ENCODE assay signal across 9 mouse cellular contexts in genomic region chr3:121886870-121887605, GRCm38 (mm10).
A peak's percentile ranks its signal among the peaks of the same experiment; 100 is the strongest.
DNase-seq lines count a peak whose midpoint lies in the region; ATAC-seq and TF ChIP-seq lines count a peak whose summit lies in the region.
"Had no signal": no experiment of that assay in that cellular context is flagged by ENCODE, and none has a peak within 500 bp of the region (broad histone marks: within the 10 kb centered on the region; RNA-seq: fewer than 3 reads in every experiment).

No protein-coding gene starts in this region.

- no peaks in the 10 kb centered on the region for H3K36me3 ChIP-seq in intestine, embryonic 15.5 days
- no peaks in the 10 kb centered on the region for H3K36me3 ChIP-seq in intestine, embryonic 16.5 days (ENCODE audit: control insufficient read depth, insufficient read depth, low read length)
- H3K36me3 ChIP-seq in heart, postnatal 0 days (replicated peaks; ENCODE audit: control insufficient read depth, insufficient read depth, low read length), result no peaks in the 10 kb centered on the region
- H3K36me3 ChIP-seq in liver, embryonic 12.5 days, result no peaks in the 10 kb centered on the region

- no peak overlapping the region for H3K4me3 ChIP-seq in intestine, embryonic 15.5 days (replicated peaks)
- no peak overlapping the region for H3K4me3 ChIP-seq in intestine, embryonic 16.5 days (ENCODE audit: low read length)
- H3K4me3 ChIP-seq in heart, postnatal 0 days (ENCODE audit: low read depth, low read length), result no peak overlapping the region
- H3K4me3 ChIP-seq in liver, embryonic 12.5 days, result no peak overlapping the region

- 0 out of 2 replicates have a peak, but pooled peaks cover 5% of the 10 kb centered on the region for H3K4me1 ChIP-seq in intestine, embryonic 15.5 days (replicated peaks)
- peaks cover 6% of the 10 kb centered on the region; the same call in 1 of the 2 replicates for H3K4me1 ChIP-seq in intestine, embryonic 16.5 days (ENCODE audit: control insufficient read depth, insufficient read depth, low read length)
- peaks cover 10% of the 10 kb centered on the region; the same call in 1 of the 2 replicates for H3K4me1 ChIP-seq in heart, postnatal 0 days (ENCODE audit: control insufficient read depth, insufficient read depth)
- H3K4me1 ChIP-seq in liver, embryonic 12.5 days, result peaks cover 26% of the 10 kb centered on the region; the same call in 1 of the 2 replicates

- no peaks in the 10 kb centered on the region for H3K9me3 ChIP-seq in intestine, embryonic 15.5 days
- H3K9me3 ChIP-seq in intestine, embryonic 16.5 days (ENCODE audit: control insufficient read depth, low read length), result no peaks in the 10 kb centered on the region
- H3K9me3 ChIP-seq in heart, postnatal 0 days (replicated peaks; ENCODE audit: control insufficient read depth, low read length), result no peaks in the 10 kb centered on the region
- no peaks in the 10 kb centered on the region for H3K9me3 ChIP-seq in liver, embryonic 12.5 days (replicated peaks)

- no peak for TF ChIP-seq EP300 in heart, postnatal 0 days (IDR thresholded peaks at IDR 0.05; ENCODE audit: low read depth)

- peak; percentile 50 for DNase-seq in embryo, embryonic 11 days
- DNase-seq in heart, postnatal 0 days (ENCODE audit: low spot score), result peak; percentile 22
- no peak for DNase-seq in left cerebral cortex, adult 11 months (ENCODE audit: low spot score)
- no peak for DNase-seq in layer of hippocampus, postnatal 10 days (ENCODE audit: low spot score in 2 of 2)
- DNase-seq: thymus, adult 18-20 months had no signal

- no peak overlapping the region for H3K9ac ChIP-seq in intestine, embryonic 15.5 days
- no peak overlapping the region for H3K9ac ChIP-seq in intestine, embryonic 16.5 days (ENCODE audit: low read depth, low read length)
- no peak overlapping the region for H3K9ac ChIP-seq in heart, postnatal 0 days (replicated peaks; ENCODE audit: low read depth, low read length)
- H3K9ac ChIP-seq in liver, embryonic 12.5 days, result no peak overlapping the region

- peak; percentile 27; the same call in 1 of the 2 replicates for ATAC-seq in intestine, embryonic 15.5 days
- ATAC-seq in intestine, embryonic 16.5 days, result no peak
- no peak for ATAC-seq in heart, postnatal 0 days (ENCODE audit: insufficient read depth, low read depth)
- ATAC-seq in liver, embryonic 12.5 days, result no peak
- ATAC-seq in inflammation-experienced regulatory T-cells, adult 6 months, result no peak

- WGBS in intestine, embryonic 15.5 days, result 29% methylated on average over 15 of the region's 15 CpGs
- 29% methylated on average over 14 of the region's 15 CpGs for WGBS in intestine, embryonic 16.5 days
- 28% methylated on average over 14 of the region's 15 CpGs for WGBS in heart, postnatal 0 days
- 32% methylated on average over 14 of the region's 15 CpGs for WGBS in liver, embryonic 12.5 days (ENCODE audit: insufficient replicate concordance)

- no peak for TF ChIP-seq CTCF in heart, postnatal 0 days (IDR thresholded peaks at IDR 0.05; ENCODE audit: low read depth)

- H3K27me3 ChIP-seq in intestine, embryonic 15.5 days (replicated peaks), result no peaks in the 10 kb centered on the region
- H3K27me3 ChIP-seq in intestine, embryonic 16.5 days (replicated peaks; ENCODE audit: control insufficient read depth, insufficient read depth, low read length), result no peaks in the 10 kb centered on the region
- no peaks in the 10 kb centered on the region for H3K27me3 ChIP-seq in heart, postnatal 0 days (ENCODE audit: control insufficient read depth, insufficient read depth, low read length)
- H3K27me3 ChIP-seq in liver, embryonic 12.5 days (replicated peaks), result no peaks in the 10 kb centered on the region; the same call in 1 of the 2 replicates

- peak overlapping the region; percentile 22; the same call in 1 of the 2 replicates for H3K4me2 ChIP-seq in intestine, embryonic 15.5 days (replicated peaks)
- no peak overlapping the region for H3K4me2 ChIP-seq in intestine, embryonic 16.5 days (ENCODE audit: low read depth, low read length)
- H3K4me2 ChIP-seq in heart, postnatal 0 days (ENCODE audit: low read depth, low read length), result peak overlapping the region; percentile 39
- H3K4me2 ChIP-seq in liver, embryonic 12.5 days, result peak overlapping the region; percentile 37

- no peak overlapping the region for H3K27ac ChIP-seq in intestine, embryonic 15.5 days
- H3K27ac ChIP-seq in intestine, embryonic 16.5 days (ENCODE audit: low read length), result no peak overlapping the region
- H3K27ac ChIP-seq in heart, postnatal 0 days (ENCODE audit: low read depth), result peak overlapping the region; percentile 17; the same call in 1 of the 2 replicates
- no peak overlapping the region for H3K27ac ChIP-seq in liver, embryonic 12.5 days

Comparison
In these comparisons a context has a peak if more than half of its experiments do, and no peak if none do; other contexts are left out.
1. DNase-seq: peak in embryo, embryonic 11 days (single experiment) and heart, postnatal 0 days (single experiment); none in left cerebral cortex, adult 11 months (single experiment) and layer of hippocampus, postnatal 10 days (0 of 2).